Mouse (Mus musculus) limb, embryonic 15.5 days (tissue): Measurements from ENCODE around the gene Ndufaf5. TPM values are rescaled to one million over a fixed set of nuclear protein-coding genes. Genes with fewer than 3 reads are reported as not detected.

Source experiments
- ATAC-seq: fragments of 200-750 bp; cut with Nextera tagmentation; 2 replicates; pipeline ENCODE4 v1.8.0; 2017; ENCODE audit warnings: low read depth, moderate TSS enrichment; ENCODE audit not compliant: insufficient number of reproducible peaks, low FRiP score, low TSS enrichment
- H3K27ac ChIP-seq: fragments of 300-500 bp; sonication (generic); 2 replicates; pipeline ENCODE4 v1.5.1; 2015; ENCODE audit warnings: moderate library complexity, mild to moderate bottlenecking, inconsistent platforms
- H3K27me3 ChIP-seq: fragments of 300-500 bp; sonication (generic); 2 replicates; pipeline ENCODE4 v1.6.1; 2015; ENCODE audit warnings: inconsistent platforms
- H3K36me3 ChIP-seq: fragments of 300-500 bp; sonication (generic); 2 replicates; pipeline ENCODE4 v1.6.1; 2015; ENCODE audit warnings: inconsistent platforms
- H3K4me1 ChIP-seq: fragments of 300-500 bp; sonication (generic); 2 replicates; pipeline ENCODE4 v1.6.1; 2015; ENCODE audit warnings: inconsistent platforms
- H3K4me2 ChIP-seq: fragments of 300-500 bp; sonication (generic); 2 replicates; pipeline ENCODE4 v1.6.1; 2015; ENCODE audit warnings: mild to moderate bottlenecking, inconsistent platforms
- H3K4me3 ChIP-seq: fragments of 300-500 bp; sonication (generic); 2 replicates; pipeline ENCODE4 v1.5.1; 2015; ENCODE audit warnings: mild to moderate bottlenecking, inconsistent platforms
- H3K9ac ChIP-seq: fragments of 300-500 bp; sonication (generic); 2 replicates; pipeline ENCODE4 v1.6.1; 2015; ENCODE audit warnings: inconsistent platforms
- H3K9me3 ChIP-seq: fragments of 300-500 bp; sonication (generic); 2 replicates; pipeline ENCODE4 v1.6.1; 2016; ENCODE audit warnings: inconsistent platforms
- WGBS: fragments of 180-500 bp; shearing (Covaris S2); methylation state at CpG from one replicate; pipeline ENCODE4 v1.1.7; 2015; 5-methylcytosine and 5-hydroxymethylcytosine counted together
- polyA plus RNA-seq: library from polyadenylated mRNA; unstranded; fragments of >200 nt; fragmentation: Nextera tagmentation; extraction: Ambion mirVana; gene quantifications from 2 replicates; pipeline ENCODE4 v1.2.1, GENCODE M21; 2015

The Ndufaf5 gene
- polyA plus RNA-seq, 1 experiment from 2014 or later, result 22.9 TPM

GRCm38 (mm10) chr2:140214519-140215027 is 44.1 kb downstream of the Ndufaf5 start:
- no peaks in the 10 kb centered on the region for H3K27me3 ChIP-seq
- H3K9me3 ChIP-seq, result no peaks in the 10 kb centered on the region
- no peak overlapping the region for H3K27ac ChIP-seq
- WGBS, result 95% methylated on average over 4 of the region's 4 CpGs
- ATAC-seq, result no peak
- H3K4me3 ChIP-seq, result no peak overlapping the region
- H3K4me2 ChIP-seq, result no peak overlapping the region
- no peaks in the 10 kb centered on the region for H3K4me1 ChIP-seq
- no peaks in the 10 kb centered on the region for H3K36me3 ChIP-seq
- H3K9ac ChIP-seq, result no peak overlapping the region

- no peaks in the 10 kb centered on the region for H3K36me3 ChIP-seq
- no peaks in the 10 kb centered on the region for H3K27me3 ChIP-seq
- H3K27ac ChIP-seq, result no peak overlapping the region
- no peaks in the 10 kb centered on the region for H3K4me1 ChIP-seq
- no peaks in the 10 kb centered on the region for H3K9me3 ChIP-seq
- H3K4me2 ChIP-seq, result no peak overlapping the region
- no peak overlapping the region for H3K9ac ChIP-seq
- 50% methylated on average over 2 of the region's 2 CpGs for WGBS
- no peak for ATAC-seq
- H3K4me3 ChIP-seq, result no peak overlapping the region
Observed at GRCm38 (mm10) chr2:140215415-140215814, 45.0 kb downstream of the Ndufaf5 start.

GRCm38 (mm10) chr2:140215965-140216364 is 45.5 kb downstream of the Ndufaf5 start:
- Histone ChIP-seq H3K4me1 (no peaks in the 10 kb centered on the region), H3K9ac (no peak overlapping the region), H3K9me3 (no peaks in the 10 kb centered on the region), H3K4me2 (no peak overlapping the region), H3K4me3 (no peak overlapping the region), H3K27me3 (no peaks in the 10 kb centered on the region), H3K36me3 (no peaks in the 10 kb centered on the region), H3K27ac (no peak overlapping the region)
- 39% methylated on average over 1 of the region's 1 CpGs for WGBS
- ATAC-seq, result no peak

- no peak overlapping the region for H3K4me3 ChIP-seq
- no peaks in the 10 kb centered on the region for H3K9me3 ChIP-seq
- no peaks in the 10 kb centered on the region for H3K27me3 ChIP-seq
- ATAC-seq, result no peak
- H3K4me1 ChIP-seq, result no peaks in the 10 kb centered on the region
- no peak overlapping the region for H3K27ac ChIP-seq
- no peaks in the 10 kb centered on the region for H3K36me3 ChIP-seq
- H3K4me2 ChIP-seq, result no peak overlapping the region
- no peak overlapping the region for H3K9ac ChIP-seq
- WGBS, result 81% methylated on average over 8 of the region's 8 CpGs
Observed at GRCm38 (mm10) chr2:140220325-140220724, 49.9 kb downstream of the Ndufaf5 start.

- Histone ChIP-seq H3K9ac (no peak overlapping the region), H3K4me3 (no peak overlapping the region), H3K27ac (no peak overlapping the region), H3K4me2 (no peak overlapping the region), H3K9me3 (no peaks in the 10 kb centered on the region), H3K36me3 (no peaks in the 10 kb centered on the region), H3K27me3 (no peaks in the 10 kb centered on the region), H3K4me1 (no peaks in the 10 kb centered on the region)
- 51% methylated on average over 1 of the region's 1 CpGs for WGBS
- no peak for ATAC-seq
Observed at GRCm38 (mm10) chr2:140230295-140230694, 59.8 kb downstream of the Ndufaf5 start.

- Histone ChIP-seq H3K9ac (no peak overlapping the region), H3K9me3 (no peaks in the 10 kb centered on the region), H3K4me2 (no peak overlapping the region), H3K36me3 (no peaks in the 10 kb centered on the region), H3K27me3 (no peaks in the 10 kb centered on the region), H3K4me3 (no peak overlapping the region), H3K4me1 (no peaks in the 10 kb centered on the region), H3K27ac (no peak overlapping the region)
- 64% methylated on average over 6 of the region's 6 CpGs for WGBS
- no peak for ATAC-seq
Observed at GRCm38 (mm10) chr2:140237245-140237644, 66.8 kb downstream of the Ndufaf5 start.

- Histone ChIP-seq H3K9me3 (no peaks in the 10 kb centered on the region), H3K36me3 (no peaks in the 10 kb centered on the region), H3K4me1 (no peaks in the 10 kb centered on the region), H3K27ac (no peak overlapping the region), H3K9ac (no peak overlapping the region), H3K4me3 (no peak overlapping the region), H3K4me2 (no peak overlapping the region), H3K27me3 (no peaks in the 10 kb centered on the region)
- no peak for ATAC-seq
- WGBS, result 80% methylated on average over 5 of the region's 5 CpGs
Observed at GRCm38 (mm10) chr2:140242398-140242797, 71.9 kb downstream of the Ndufaf5 start.

GRCm38 (mm10) chr2:140243105-140243504 is 72.7 kb downstream of the Ndufaf5 start:
- Histone ChIP-seq H3K4me2 (no peak overlapping the region), H3K9ac (no peak overlapping the region), H3K4me1 (no peaks in the 10 kb centered on the region), H3K4me3 (no peak overlapping the region), H3K36me3 (no peaks in the 10 kb centered on the region), H3K27ac (no peak overlapping the region), H3K9me3 (no peaks in the 10 kb centered on the region), H3K27me3 (no peaks in the 10 kb centered on the region)
- WGBS, result 87% methylated on average over 5 of the region's 5 CpGs
- no peak for ATAC-seq

Other genes starting within 250 kb of the Ndufaf5 start
- gene Tasp1, start 103.8 kb upstream of the Ndufaf5 start, polyA plus RNA-seq, result 20.4 and 24.0 TPM in 2 replicates
- not detected in 2 replicates for gene Gm17374, start 18.6 kb upstream of the Ndufaf5 start, polyA plus RNA-seq
- 21.1 and 24.8 TPM in 2 replicates for gene Esf1, start 85 bp upstream of the Ndufaf5 start, polyA plus RNA-seq
- not detected in 2 replicates for gene Sel1l2, start 219.1 kb downstream of the Ndufaf5 start, polyA plus RNA-seq
- 28.9 and 31.0 TPM in 2 replicates for gene Macrod2, start 224.7 kb downstream of the Ndufaf5 start, polyA plus RNA-seq